Mouse (Mus musculus) testis, adult 2 months (tissue): ENCODE measurements around the gene Myo5a. TPM values are rescaled to one million over a fixed set of nuclear protein-coding genes. Genes with fewer than 3 reads are reported as not detected.

Experiments
- H3K27ac ChIP-seq: fragments of 200-500 bp; 2 replicates; pipeline ENCODE4 v1.5.1; 2012; ENCODE audit warnings: low read depth, low read length; ENCODE audit not compliant: control insufficient read depth, insufficient read depth
- H3K27me3 ChIP-seq: fragments of 200-500 bp; 2 replicates; pipeline ENCODE4 v1.6.1; 2012; ENCODE audit warnings: mild to moderate bottlenecking, low read length, moderate library complexity; ENCODE audit not compliant: control insufficient read depth, insufficient read depth
- H3K36me3 ChIP-seq: fragments of 200-500 bp; 2 replicates; pipeline ENCODE4 v1.6.1; 2012; ENCODE audit warnings: mild to moderate bottlenecking, low read length; ENCODE audit not compliant: control insufficient read depth, insufficient read depth
- H3K4me1 ChIP-seq: fragments of 200-500 bp; 2 replicates; pipeline ENCODE4 v1.6.1; 2012; ENCODE audit warnings: low read length; ENCODE audit not compliant: control insufficient read depth, insufficient read depth
- H3K4me3 ChIP-seq: fragments of 200-500 bp; 2 replicates; pipeline ENCODE4 v1.5.1; 2012; ENCODE audit warnings: low read depth, mild to moderate bottlenecking, low read length, moderate library complexity, mixed read lengths; ENCODE audit not compliant: control insufficient read depth
- CTCF ChIP-seq: fragments of 200-500 bp; IDR thresholded peaks from 2 replicates; pipeline ENCODE4 v1.5.1; 2012; ENCODE audit warnings: low read depth, mild to moderate bottlenecking, inconsistent platforms, low read length, moderate library complexity; ENCODE audit not compliant: control insufficient read depth, insufficient read depth, insufficient replicate concordance
- POLR2A ChIP-seq: fragments of 200-500 bp; IDR thresholded peaks from 2 replicates; pipeline ENCODE4 v1.6.1; 2012; ENCODE audit warnings: low read depth, mild to moderate bottlenecking, inconsistent platforms, low read length, moderate library complexity; ENCODE audit not compliant: control insufficient read depth
- polyA plus RNA-seq: library from polyadenylated mRNA; depleted of rRNA; stranded (reverse); fragments of >200 nt; gene quantifications from 2 replicates; pipeline ENCODE4 v1.2.3, GENCODE M21; 2012; rRNA removed

Gene Myo5a
- polyA plus RNA-seq: 6.7 and 7.6 TPM in 2 replicates

- Histone ChIP-seq H3K27ac (peak within 1 kb of the TSS; percentile 86), H3K4me1 (peaks cover 9% of the 10 kb centered on the region), H3K27me3 (no peaks in the 10 kb centered on the region), H3K36me3 (no peaks in the 10 kb centered on the region), H3K4me3 (peak within 1 kb of the TSS; percentile 84)
- TF ChIP-seq POLR2A (no peak), CTCF (no peak)
Measured at GRCm38 (mm10) chr9:75070457-75071028, at the start of gene Myo5a. TSS of gene Myo5a (plus strand) at chr9:75071015.

- Histone ChIP-seq H3K4me1 (no peaks in the 10 kb centered on the region), H3K4me3 (no peak overlapping the region), H3K36me3 (peaks cover 2% of the 10 kb centered on the region; the same call in 1 of the 2 replicates), H3K27ac (0 out of 2 replicates have a peak overlapping the region, but pooled peaks have one; percentile 46), H3K27me3 (no peaks in the 10 kb centered on the region)
- TF ChIP-seq CTCF (no peak), POLR2A (no peak)
Measured at GRCm38 (mm10) chr9:75022546-75022945, 48.3 kb upstream of the Myo5a start.

GRCm38 (mm10) chr9:75023150-75023894, 47.5 kb upstream of the Myo5a start:
- no peak overlapping the region for H3K4me3 ChIP-seq
- H3K4me1 ChIP-seq: no peaks in the 10 kb centered on the region
- H3K36me3 ChIP-seq: 0 out of 2 replicates have a peak, but pooled peaks cover 1% of the 10 kb centered on the region
- H3K27ac ChIP-seq: no peak overlapping the region
- no peaks in the 10 kb centered on the region for H3K27me3 ChIP-seq
- no peak for TF ChIP-seq POLR2A
- TF ChIP-seq CTCF: no peak

GRCm38 (mm10) chr9:75024089-75024488, 46.7 kb upstream of the Myo5a start:
- Histone ChIP-seq H3K4me3 (no peak overlapping the region), H3K27me3 (no peaks in the 10 kb centered on the region), H3K27ac (no peak overlapping the region), H3K36me3 (0 out of 2 replicates have a peak, but pooled peaks cover 1% of the 10 kb centered on the region), H3K4me1 (no peaks in the 10 kb centered on the region)
- TF ChIP-seq CTCF: no peak
- TF ChIP-seq POLR2A: no peak

- Histone ChIP-seq H3K27me3 (no peaks in the 10 kb centered on the region), H3K27ac (no peak overlapping the region), H3K4me1 (no peaks in the 10 kb centered on the region), H3K4me3 (no peak overlapping the region), H3K36me3 (0 out of 2 replicates have a peak, but pooled peaks cover 1% of the 10 kb centered on the region)
- TF ChIP-seq POLR2A: no peak
- TF ChIP-seq CTCF: no peak
Measured at GRCm38 (mm10) chr9:75025689-75026088, 45.1 kb upstream of the Myo5a start.

GRCm38 (mm10) chr9:75032408-75032807, 38.4 kb upstream of the Myo5a start:
- no peaks in the 10 kb centered on the region for H3K4me1 ChIP-seq
- H3K36me3 ChIP-seq: no peaks in the 10 kb centered on the region
- no peak for TF ChIP-seq POLR2A
- no peak for TF ChIP-seq CTCF
- no peak overlapping the region for H3K4me3 ChIP-seq
- H3K27ac ChIP-seq: no peak overlapping the region
- H3K27me3 ChIP-seq: no peaks in the 10 kb centered on the region

- TF ChIP-seq CTCF (no peak), POLR2A (no peak)
- Histone ChIP-seq H3K27ac (no peak overlapping the region), H3K27me3 (no peaks in the 10 kb centered on the region)
Measured at GRCm38 (mm10) chr9:75033141-75033540, 37.7 kb upstream of the Myo5a start.

More at GRCm38 (mm10) chr9:75033141-75033540, 37.7 kb upstream of the Myo5a start:
- H3K4me1 ChIP-seq: no peaks in the 10 kb centered on the region
- no peaks in the 10 kb centered on the region for H3K36me3 ChIP-seq
- no peak overlapping the region for H3K4me3 ChIP-seq
